Mouse (Mus musculus) heart, embryonic 16.5 days (tissue): Measurements from ENCODE around the gene Lrsam1. TPM values are rescaled to one million over a fixed set of nuclear protein-coding genes. Genes with fewer than 3 reads are reported as not detected.
A peak's percentile ranks its signal among the peaks of the same experiment; 100 is the strongest.

Experiments used
- ATAC-seq: fragments of 200-750 bp; cut with Nextera tagmentation; replicated peaks from 2 replicates; pipeline ENCODE4 v1.8.0; 2017; ENCODE audit warnings: moderate number of reproducible peaks; ENCODE audit not compliant: insufficient read depth, low FRiP score; ENCODE audit errors: extremely low read depth
- H3K27ac ChIP-seq: fragments of 300-500 bp; sonication (generic); 2 replicates; pipeline ENCODE4 v1.5.1; 2014; ENCODE audit warnings: mild to moderate bottlenecking, low read length, control low read depth, moderate library complexity
- H3K27me3 ChIP-seq: fragments of 300-500 bp; sonication (generic); 2 replicates; pipeline ENCODE4 v1.6.1; 2014; ENCODE audit warnings: low read length, mixed read lengths; ENCODE audit not compliant: control insufficient read depth, insufficient read depth
- H3K36me3 ChIP-seq: fragments of 300-500 bp; sonication (generic); 2 replicates; pipeline ENCODE4 v1.6.1; 2014; ENCODE audit not compliant: control insufficient read depth, insufficient read depth
- H3K4me1 ChIP-seq: fragments of 300-500 bp; sonication (generic); 2 replicates; pipeline ENCODE4 v1.6.1; 2014; ENCODE audit warnings: low read length, mixed read lengths; ENCODE audit not compliant: control insufficient read depth, insufficient read depth
- H3K4me2 ChIP-seq: fragments of 300-500 bp; sonication (generic); 2 replicates; pipeline ENCODE4 v1.6.1; 2014; ENCODE audit warnings: low read depth, mild to moderate bottlenecking, control low read depth, low read length
- H3K4me3 ChIP-seq: fragments of 300-500 bp; sonication (generic); 2 replicates; pipeline ENCODE4 v1.5.1; 2014; ENCODE audit warnings: mild to moderate bottlenecking, control low read depth, low read length
- H3K9ac ChIP-seq: fragments of 300-500 bp; sonication (generic); 2 replicates; pipeline ENCODE4 v1.6.1; 2014; ENCODE audit warnings: low read length, control low read depth
- H3K9me3 ChIP-seq: fragments of 300-500 bp; sonication (generic); replicated peaks from 2 replicates; pipeline ENCODE4 v1.6.1; 2016; ENCODE audit warnings: low read length; ENCODE audit not compliant: control insufficient read depth
- WGBS: fragments of 180-500 bp; shearing (Covaris S2); extraction: QIAGEN DNeasy Blood & Tissue Kit; methylation state at CpG from one replicate; pipeline ENCODE4 v1.1.7; 2014; 5-methylcytosine and 5-hydroxymethylcytosine counted together
- polyA plus RNA-seq: library from polyadenylated mRNA; unstranded; fragments of >200 nt; fragmentation: Nextera tagmentation; extraction: Ambion mirVana; gene quantifications from 2 replicates; pipeline ENCODE4 v1.2.1, GENCODE M21; 2015

The Lrsam1 gene
- polyA plus RNA-seq, 1 experiment from 2014 or later: 8.8 TPM

DNA sequence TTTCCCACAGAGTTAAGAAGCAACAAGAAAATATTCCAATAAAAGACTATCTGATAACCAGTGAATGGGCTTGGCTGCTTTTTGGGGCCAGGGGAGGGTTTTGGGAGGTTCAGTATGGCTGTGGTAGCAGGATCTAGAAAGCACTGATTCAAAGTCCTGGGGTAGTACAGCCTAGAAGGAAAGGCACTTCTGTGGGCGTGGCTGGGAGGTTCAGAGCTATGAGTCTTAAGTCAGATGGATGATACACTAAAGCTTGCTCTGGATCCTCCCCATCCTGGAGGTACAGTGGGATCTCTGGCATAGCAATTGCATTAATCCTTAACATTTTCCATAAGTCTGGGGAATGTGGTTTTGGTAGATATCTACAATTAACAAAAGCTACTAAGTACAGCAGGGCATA is 2.6 kb upstream of the Lrsam1 start:
- H3K4me3 ChIP-seq: no peak overlapping the region
- H3K4me2 ChIP-seq: no peak overlapping the region; the same call in 1 of the 2 replicates
- WGBS: 85% methylated on average over 1 of the region's 1 CpGs
- H3K9ac ChIP-seq: no peak overlapping the region
- no peak for ATAC-seq
- peaks cover 45% of the 10 kb centered on the region for H3K4me1 ChIP-seq
- H3K27ac ChIP-seq: no peak overlapping the region
- H3K36me3 ChIP-seq: peaks cover 22% of the 10 kb centered on the region
- no peaks in the 10 kb centered on the region for H3K9me3 ChIP-seq
- H3K27me3 ChIP-seq: no peaks in the 10 kb centered on the region

- Histone ChIP-seq H3K36me3 (peaks cover 22% of the 10 kb centered on the region), H3K27me3 (no peaks in the 10 kb centered on the region), H3K4me3 (peak overlapping the region; percentile 72), H3K9me3 (no peaks in the 10 kb centered on the region), H3K4me1 (peaks cover 41% of the 10 kb centered on the region), H3K27ac (no peak overlapping the region), H3K4me2 (peak overlapping the region; percentile 84), H3K9ac (peak overlapping the region; percentile 91; the same call in 1 of the 2 replicates)
- 68% methylated on average over 4 of the region's 4 CpGs for WGBS
- ATAC-seq: no peak
Observed at GRCm38 (mm10) chr2:32963544-32963943, 2.1 kb upstream of the Lrsam1 start.

GRCm38 (mm10) chr2:32962875-32963220 is 1.4 kb upstream of the Lrsam1 start:
- peak overlapping the region; percentile 91 for H3K27ac ChIP-seq
- H3K4me2 ChIP-seq: peak overlapping the region; percentile 84
- peak overlapping the region; percentile 91 for H3K9ac ChIP-seq
- ATAC-seq: no peak
- H3K27me3 ChIP-seq: no peaks in the 10 kb centered on the region
- peaks cover 22% of the 10 kb centered on the region for H3K36me3 ChIP-seq
- H3K9me3 ChIP-seq: no peaks in the 10 kb centered on the region
- peak overlapping the region; percentile 72 for H3K4me3 ChIP-seq
- H3K4me1 ChIP-seq: peaks cover 34% of the 10 kb centered on the region
- 10% methylated on average over 9 of the region's 9 CpGs for WGBS

DNA sequence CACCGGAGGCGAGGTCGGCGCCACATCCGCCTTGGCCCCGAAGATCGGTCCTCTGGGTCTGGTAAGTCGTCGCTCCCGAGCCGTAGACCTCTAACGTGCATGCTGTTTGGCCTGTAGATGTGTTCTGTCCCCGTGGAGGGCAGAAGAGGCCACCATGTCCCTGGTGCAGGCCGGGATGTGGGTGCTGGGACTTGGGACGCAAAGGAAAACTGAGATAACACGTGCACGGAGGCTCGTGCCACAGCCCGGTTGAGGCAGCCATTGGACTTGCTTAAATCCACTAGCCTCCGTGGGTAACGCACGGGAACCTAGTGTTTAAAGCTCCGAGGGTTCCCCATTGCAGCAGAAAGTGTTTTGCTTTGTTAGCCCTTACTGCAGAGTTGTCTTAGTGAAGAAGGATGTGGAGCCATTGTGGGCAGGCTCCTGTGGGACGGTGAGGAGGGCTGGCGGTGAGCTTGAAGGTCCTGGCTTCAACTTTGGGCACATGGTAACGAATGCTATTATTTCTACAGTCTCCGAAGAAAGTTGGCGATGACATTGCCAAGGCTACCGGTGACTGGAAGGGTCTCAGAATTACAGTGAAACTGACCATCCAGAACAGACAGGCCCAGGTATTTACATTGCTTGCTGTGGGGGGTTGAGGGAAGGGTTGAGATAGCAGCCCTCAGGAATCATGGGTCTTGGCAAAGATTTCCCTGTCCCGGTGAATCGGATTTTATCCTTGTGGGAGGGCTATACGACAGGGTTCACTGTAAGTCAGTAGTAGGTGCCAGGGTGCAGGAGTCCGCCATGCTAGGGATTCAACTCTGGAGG is 854 bp upstream of the Lrsam1 start:
- Histone ChIP-seq H3K9ac (peak overlapping the region; percentile 91), H3K9me3 (no peaks in the 10 kb centered on the region), H3K4me1 (peaks cover 29% of the 10 kb centered on the region), H3K4me3 (peak overlapping the region; percentile 72), H3K36me3 (peaks cover 25% of the 10 kb centered on the region), H3K27ac (peak overlapping the region; percentile 91), H3K27me3 (no peaks in the 10 kb centered on the region), H3K4me2 (peak overlapping the region; percentile 84)
- no peak; the same call in 1 of the 2 replicates for ATAC-seq
- 2% methylated on average over 33 of the region's 33 CpGs for WGBS

- peak overlapping the region; percentile 84; the same call in 1 of the 2 replicates for H3K4me2 ChIP-seq
- H3K27ac ChIP-seq: no peak overlapping the region
- no peaks in the 10 kb centered on the region for H3K27me3 ChIP-seq
- H3K36me3 ChIP-seq: peaks cover 31% of the 10 kb centered on the region
- 79% methylated on average over 4 of the region's 4 CpGs for WGBS
- peak overlapping the region; percentile 91; the same call in 1 of the 2 replicates for H3K9ac ChIP-seq
- peaks cover 21% of the 10 kb centered on the region for H3K4me1 ChIP-seq
- no peak for ATAC-seq
- no peaks in the 10 kb centered on the region for H3K9me3 ChIP-seq
- H3K4me3 ChIP-seq: no peak overlapping the region
Observed at GRCm38 (mm10) chr2:32960273-32960672, 1.1 kb downstream of the Lrsam1 start.

DNA sequence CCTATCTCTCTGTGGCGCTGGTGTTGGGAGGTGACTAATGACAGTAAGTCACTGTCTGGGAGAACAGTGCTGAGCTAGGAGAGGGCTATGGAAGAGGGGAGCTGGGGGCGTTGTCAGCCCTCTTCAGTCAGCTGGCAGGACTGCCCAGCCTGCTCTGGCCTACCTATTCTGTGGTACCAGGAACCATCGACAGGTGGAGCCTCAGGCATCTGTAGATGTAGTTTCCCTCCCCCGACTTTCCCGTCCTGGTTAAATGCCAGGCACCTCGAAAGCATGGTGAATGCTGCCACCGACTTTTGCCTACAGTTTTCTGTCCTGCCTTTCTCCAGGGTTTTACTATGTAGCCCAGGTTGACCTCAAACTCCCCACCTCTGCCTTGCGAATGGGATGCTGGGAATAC is 4.1 kb downstream of the Lrsam1 start:
- no peak overlapping the region for H3K4me2 ChIP-seq
- H3K9ac ChIP-seq: no peak overlapping the region
- 58% methylated on average over 8 of the region's 8 CpGs for WGBS
- peaks cover 7% of the 10 kb centered on the region for H3K4me1 ChIP-seq
- H3K36me3 ChIP-seq: peaks cover 23% of the 10 kb centered on the region
- H3K27me3 ChIP-seq: no peaks in the 10 kb centered on the region
- no peak for ATAC-seq
- peaks cover 4% of the 10 kb centered on the region for H3K9me3 ChIP-seq
- no peak overlapping the region for H3K27ac ChIP-seq
- no peak overlapping the region for H3K4me3 ChIP-seq

DNA sequence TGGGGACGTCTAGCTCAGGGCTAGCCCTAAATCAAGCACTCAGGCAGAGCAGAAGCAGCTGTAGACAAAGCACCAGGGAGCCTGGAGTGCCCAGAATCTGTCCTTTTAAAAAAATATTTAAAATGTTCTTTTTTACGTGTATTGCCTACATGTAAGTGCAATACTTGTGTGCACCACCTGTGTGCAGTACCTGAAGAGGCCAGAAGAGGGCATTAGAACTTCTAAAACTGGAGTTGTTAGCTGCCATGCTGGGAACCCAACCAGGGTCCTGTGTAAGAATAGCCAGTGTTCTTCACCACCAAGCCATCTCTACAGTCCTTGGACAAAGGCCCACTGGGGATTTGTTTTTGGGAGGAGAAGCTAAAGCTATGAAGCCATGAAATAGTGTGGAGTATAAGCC is 6.8 kb downstream of the Lrsam1 start:
- no peak for ATAC-seq
- 96% methylated on average over 2 of the region's 2 CpGs for WGBS
- Histone ChIP-seq H3K4me2 (no peak overlapping the region), H3K27ac (no peak overlapping the region), H3K36me3 (peaks cover 23% of the 10 kb centered on the region), H3K4me1 (no peaks in the 10 kb centered on the region), H3K27me3 (no peaks in the 10 kb centered on the region), H3K9ac (no peak overlapping the region), H3K9me3 (peaks cover 4% of the 10 kb centered on the region), H3K4me3 (no peak overlapping the region)

GRCm38 (mm10) chr2:32947454-32947853 is 14.0 kb downstream of the Lrsam1 start:
- Histone ChIP-seq H3K4me2 (no peak overlapping the region), H3K4me3 (no peak overlapping the region), H3K27me3 (no peaks in the 10 kb centered on the region), H3K9ac (no peak overlapping the region), H3K27ac (no peak overlapping the region), H3K4me1 (no peaks in the 10 kb centered on the region), H3K9me3 (no peaks in the 10 kb centered on the region), H3K36me3 (peaks cover 18% of the 10 kb centered on the region)
- WGBS: 87% methylated on average over 11 of the region's 11 CpGs
- ATAC-seq: no peak

- Histone ChIP-seq H3K9ac (no peak overlapping the region), H3K36me3 (peaks cover 30% of the 10 kb centered on the region), H3K4me1 (no peaks in the 10 kb centered on the region), H3K4me3 (no peak overlapping the region), H3K27me3 (no peaks in the 10 kb centered on the region), H3K27ac (no peak overlapping the region), H3K4me2 (no peak overlapping the region), H3K9me3 (no peaks in the 10 kb centered on the region)
- WGBS: 88% methylated on average over 4 of the region's 4 CpGs
- ATAC-seq: no peak
Observed at GRCm38 (mm10) chr2:32940483-32940882, 20.9 kb downstream of the Lrsam1 start.
